Mouse (Mus musculus) ZHBTc4 (cell line): ENCODE results near the gene Cdk2ap2.
"Not testable (repeated sequence)": the region's sequence is repeated elsewhere in the genome, so short reads cannot be mapped to it uniquely, and the experiment has no call there.

Experiments
- DNase-seq: peaks from one replicate; pipeline ENCODE4 v3.0.0-alpha.2; 2011; ENCODE audit warnings: low read depth, low spot score

Cdk2ap2 gene

GRCm38 (mm10) chr19:4066877-4067276 lies 30.1 kb upstream of the Cdk2ap2 start:
- DNase-seq, result no peak

- DNase-seq, result not testable (repeated sequence)
Measured at GRCm38 (mm10) chr19:4068242-4068641, 28.7 kb upstream of the Cdk2ap2 start.

DNA sequence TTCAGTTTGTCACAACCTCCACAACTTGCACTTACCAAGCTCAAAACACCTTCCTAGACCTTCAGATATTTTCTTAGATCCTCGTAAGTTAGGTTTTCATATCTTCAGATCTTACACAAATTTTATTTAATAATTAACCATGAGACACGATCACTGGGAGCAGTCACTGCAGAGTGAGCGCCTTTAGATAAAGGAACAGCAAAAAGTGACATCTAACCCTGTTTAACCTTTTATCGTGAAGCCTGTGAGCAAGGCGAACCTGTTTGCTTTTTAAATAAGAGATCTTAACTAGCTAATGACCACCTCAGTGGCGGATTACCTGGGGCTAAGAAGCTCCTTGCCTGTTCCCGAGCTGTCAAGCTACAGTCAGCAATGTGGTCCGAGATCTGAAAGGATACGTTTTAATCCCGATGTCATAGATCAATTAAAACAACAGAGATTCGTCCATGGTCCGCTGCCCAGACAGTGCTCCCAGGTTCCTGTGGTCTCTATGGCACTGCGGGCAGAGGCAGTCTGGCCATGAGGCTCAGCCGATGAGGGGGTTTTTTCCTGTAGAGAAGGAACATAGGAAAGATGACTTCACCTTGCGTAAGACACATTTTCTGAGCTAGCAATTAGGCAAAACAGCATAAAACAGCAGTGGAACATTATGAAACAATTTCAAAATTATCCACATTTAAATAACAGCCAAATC lies 28.1 kb upstream of the Cdk2ap2 start:
- DNase-seq, result no peak

GRCm38 (mm10) chr19:4070311-4070710 lies 26.7 kb upstream of the Cdk2ap2 start:
- DNase-seq, result no peak

- DNase-seq, result no peak
Measured at GRCm38 (mm10) chr19:4070756-4071155, 26.2 kb upstream of the Cdk2ap2 start.

DNA sequence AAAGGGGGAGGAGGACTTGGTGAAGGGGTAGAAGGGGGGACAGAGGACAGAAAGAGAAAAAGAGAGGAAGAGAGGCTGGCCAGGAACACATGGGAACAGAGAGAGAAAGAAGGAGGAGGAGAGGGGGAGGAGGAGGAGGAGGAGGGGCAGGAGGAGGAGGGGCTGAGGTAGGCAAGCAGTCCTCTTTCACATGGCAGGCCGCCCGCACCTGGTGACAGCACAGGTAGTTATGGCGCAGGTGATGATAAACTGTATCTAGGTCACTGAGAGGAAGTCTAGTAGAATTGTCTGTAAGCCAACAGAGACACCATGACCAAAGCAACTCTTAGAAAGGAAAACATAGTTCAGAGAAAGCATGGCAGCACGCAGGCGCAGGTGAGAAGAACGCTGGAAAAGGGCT lies 25.6 kb upstream of the Cdk2ap2 start:
- DNase-seq, result no peak

GRCm38 (mm10) chr19:4072706-4073424 lies 24.1 kb upstream of the Cdk2ap2 start:
- no peak for DNase-seq

GRCm38 (mm10) chr19:4075531-4075930 lies 21.5 kb upstream of the Cdk2ap2 start:
- DNase-seq, result no peak

- no peak for DNase-seq
Measured at GRCm38 (mm10) chr19:4079594-4079993, 17.4 kb upstream of the Cdk2ap2 start.

DNA sequence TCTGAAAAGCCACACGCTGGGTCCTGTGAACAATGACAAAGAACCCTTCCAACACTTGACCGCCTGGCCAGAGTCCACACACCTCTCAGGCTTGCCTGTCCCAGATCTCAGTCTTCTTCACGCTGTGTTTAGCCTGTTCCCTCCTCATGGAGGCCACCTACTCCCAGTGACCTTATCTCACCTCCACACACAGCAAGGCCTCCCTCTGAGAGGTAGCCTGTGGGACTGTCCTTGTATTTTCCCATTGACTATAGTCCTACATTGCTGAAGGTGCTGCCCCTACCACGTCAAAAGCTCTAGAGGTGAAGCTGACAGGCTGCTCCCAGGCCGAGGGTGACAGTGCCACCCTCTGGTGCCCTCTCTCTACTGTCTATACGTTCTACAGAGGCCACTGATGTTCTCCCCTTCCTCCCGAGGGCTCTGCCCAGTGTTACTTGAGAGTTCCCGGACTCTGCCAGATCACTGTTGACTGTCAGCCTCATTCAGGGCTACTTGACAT lies 16.4 kb upstream of the Cdk2ap2 start:
- DNase-seq, result no peak

GRCm38 (mm10) chr19:4081394-4081793 lies 15.6 kb upstream of the Cdk2ap2 start, which contains the start of gene Cabp2:
Gene Cabp2 (plus strand): TSS chr19:4081578.
- no peak for DNase-seq

GRCm38 (mm10) chr19:4082219-4082965 lies 14.6 kb upstream of the Cdk2ap2 start:
- no peak for DNase-seq

GRCm38 (mm10) chr19:4083316-4083715 lies 13.7 kb upstream of the Cdk2ap2 start:
- DNase-seq, result no peak

DNA sequence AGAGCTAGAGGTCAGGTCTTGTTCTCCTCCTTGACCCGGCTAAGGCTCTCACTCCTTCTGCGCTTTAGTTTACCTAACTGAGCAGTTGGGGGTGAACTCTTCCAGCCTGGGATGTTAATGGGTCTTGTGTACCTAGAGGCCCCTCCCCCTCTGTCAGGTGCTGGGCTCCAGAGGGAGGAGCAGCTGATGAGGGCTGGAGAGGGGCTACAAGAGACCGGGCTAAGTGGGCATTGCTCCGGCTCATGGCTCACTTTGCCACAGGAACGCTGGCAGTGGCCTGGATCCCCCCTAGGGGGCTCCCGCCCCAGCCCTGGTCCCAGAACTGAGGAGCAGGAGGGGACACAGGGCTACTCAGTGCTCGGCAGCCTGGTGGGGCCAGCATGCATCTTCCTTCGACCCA lies 13.2 kb upstream of the Cdk2ap2 start:
- no peak for DNase-seq

GRCm38 (mm10) chr19:4084984-4085383 lies 12.0 kb upstream of the Cdk2ap2 start:
- DNase-seq, result no peak

DNA sequence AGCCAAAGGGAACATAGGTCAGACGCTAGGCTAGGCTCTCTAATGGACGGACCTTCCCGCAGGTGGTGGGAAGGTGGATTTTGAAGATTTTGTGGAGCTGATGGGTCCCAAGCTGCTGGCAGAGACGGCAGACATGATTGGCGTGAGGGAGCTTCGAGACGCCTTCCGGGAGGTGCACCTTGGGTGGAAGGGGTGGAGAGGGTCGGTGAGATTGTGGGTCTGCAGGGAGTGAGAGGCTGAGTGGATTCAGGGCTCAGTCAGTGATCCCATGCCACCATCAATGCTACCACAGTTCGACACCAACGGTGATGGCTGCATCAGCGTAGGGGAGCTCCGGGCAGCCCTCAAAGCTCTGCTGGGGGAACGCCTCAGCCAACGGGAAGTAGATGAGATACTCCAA lies 10.8 kb upstream of the Cdk2ap2 start:
- no peak for DNase-seq

GRCm38 (mm10) chr19:4087090-4087489 lies 9.9 kb upstream of the Cdk2ap2 start:
- DNase-seq, result no peak

GRCm38 (mm10) chr19:4088146-4088545 lies 8.8 kb upstream of the Cdk2ap2 start:
- DNase-seq, result no peak

GRCm38 (mm10) chr19:4089128-4089527 lies 7.9 kb upstream of the Cdk2ap2 start:
- no peak for DNase-seq

GRCm38 (mm10) chr19:4090446-4090845 lies 6.5 kb upstream of the Cdk2ap2 start:
- no peak for DNase-seq

DNA sequence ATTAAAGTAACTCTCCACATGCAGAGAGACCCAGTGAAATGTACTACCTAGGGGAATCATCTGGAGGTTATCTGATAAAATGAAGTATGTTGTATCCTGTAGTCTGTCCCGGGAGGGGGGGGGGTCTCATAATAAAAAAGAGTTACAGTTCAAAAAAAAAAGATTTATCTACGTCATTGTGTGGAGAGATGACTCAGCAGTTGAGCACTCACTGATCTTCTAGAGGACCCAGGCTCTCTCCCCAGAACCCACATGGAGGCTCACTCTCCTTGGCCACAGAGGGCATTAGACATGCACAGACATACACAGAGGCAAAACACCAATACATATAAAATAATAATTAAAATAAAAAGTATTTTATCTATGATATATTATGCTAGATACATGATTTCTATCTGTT lies 5.6 kb upstream of the Cdk2ap2 start:
- DNase-seq, result no peak

DNA sequence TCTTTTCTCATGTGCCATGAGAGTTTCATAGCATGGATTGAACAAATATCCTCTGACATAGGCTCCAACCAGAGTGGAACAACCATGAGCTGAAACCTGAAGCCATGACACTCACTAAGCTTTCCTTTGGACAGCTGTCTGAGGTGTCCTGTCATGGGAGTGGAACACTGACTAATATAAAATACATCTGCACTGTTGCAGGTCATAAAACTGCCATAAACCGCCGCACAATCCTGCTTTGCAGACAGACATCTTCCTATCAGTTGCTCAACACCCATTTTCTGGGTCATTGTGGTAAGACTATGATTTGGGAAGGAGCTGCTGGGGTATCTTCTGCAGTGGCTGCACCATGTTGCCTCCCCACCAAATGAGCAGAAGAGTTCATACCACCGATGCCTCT lies 4.2 kb upstream of the Cdk2ap2 start:
- DNase-seq, result no peak
